Mouse (Mus musculus): ENCODE data around the gene Casp8ap2.

Gene Casp8ap2

GRCm38 (mm10) chr4:32668291-32668690 lies 53.0 kb downstream of the Casp8ap2 start:
- no peak for DNase-seq (ENCODE audit: low spot score in 2 of 2)

- no peak for DNase-seq (ENCODE audit: low spot score in 2 of 2)
Observed at GRCm38 (mm10) chr4:32669825-32670224, 54.6 kb downstream of the Casp8ap2 start.

GRCm38 (mm10) chr4:32674025-32674424 lies 58.8 kb downstream of the Casp8ap2 start:
- DNase-seq (ENCODE audit: low spot score in 2 of 2), result no peak

DNA sequence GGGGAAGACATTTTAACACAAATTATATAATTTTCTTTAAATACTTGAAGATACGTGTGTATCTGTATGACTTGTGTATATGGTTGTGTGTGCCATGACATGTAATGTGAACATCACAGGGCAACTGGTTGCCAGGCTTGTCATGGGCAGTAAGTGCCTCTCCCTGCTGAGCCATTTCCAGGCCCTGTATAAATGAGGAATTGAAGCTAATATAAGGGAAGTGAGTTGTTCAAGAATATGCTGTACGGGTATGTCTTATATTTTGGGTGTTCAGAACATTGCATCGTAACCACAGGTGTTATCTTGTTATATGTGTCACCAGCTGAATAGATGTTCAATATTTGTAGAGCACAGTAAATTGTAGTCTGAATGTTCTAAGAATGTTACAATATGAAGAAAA lies 62.2 kb downstream of the Casp8ap2 start:
- DNase-seq (ENCODE audit: low spot score in 2 of 2), result no peak

DNA sequence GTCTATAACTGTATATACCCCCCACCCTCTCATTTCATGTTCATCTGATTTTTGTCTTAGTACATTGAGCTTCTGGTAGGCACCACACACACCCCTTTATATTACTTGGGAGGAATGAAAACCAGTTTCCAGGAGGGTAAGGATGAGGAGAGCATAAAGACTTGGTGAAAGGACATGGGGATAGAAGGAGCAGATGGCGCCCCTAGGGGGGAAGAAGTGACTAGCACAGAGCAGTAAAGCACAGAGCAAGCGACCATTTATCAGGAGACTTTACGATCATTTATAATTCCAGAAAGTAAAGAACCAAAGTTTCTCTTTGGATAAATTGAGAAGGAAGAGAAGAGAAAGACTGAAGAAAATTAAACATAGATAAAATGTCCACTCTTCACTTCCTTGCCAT lies 65.6 kb downstream of the Casp8ap2 start:
- DNase-seq (ENCODE audit: low spot score in 2 of 2), result no peak

DNA sequence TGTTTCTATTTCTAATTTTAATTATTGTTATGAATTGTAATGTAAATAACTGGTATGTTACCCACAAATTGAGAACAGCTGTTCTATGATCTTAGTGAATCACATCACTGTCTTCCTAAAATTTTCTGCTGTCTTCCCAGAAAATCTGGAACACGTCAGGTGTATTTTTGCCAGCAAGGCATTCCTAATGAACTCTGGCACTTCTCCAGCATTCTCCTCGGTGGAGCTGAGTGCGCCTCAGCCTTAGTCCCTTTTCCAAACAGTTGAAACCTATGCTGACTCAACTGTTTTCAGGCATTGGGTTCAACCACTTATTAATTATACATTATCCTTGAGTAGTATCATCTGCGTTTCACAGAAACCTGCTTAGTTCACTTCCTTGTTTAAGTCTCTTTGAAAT lies 67.2 kb downstream of the Casp8ap2 start:
- DNase-seq (ENCODE audit: low spot score in 2 of 2), result no peak

DNA sequence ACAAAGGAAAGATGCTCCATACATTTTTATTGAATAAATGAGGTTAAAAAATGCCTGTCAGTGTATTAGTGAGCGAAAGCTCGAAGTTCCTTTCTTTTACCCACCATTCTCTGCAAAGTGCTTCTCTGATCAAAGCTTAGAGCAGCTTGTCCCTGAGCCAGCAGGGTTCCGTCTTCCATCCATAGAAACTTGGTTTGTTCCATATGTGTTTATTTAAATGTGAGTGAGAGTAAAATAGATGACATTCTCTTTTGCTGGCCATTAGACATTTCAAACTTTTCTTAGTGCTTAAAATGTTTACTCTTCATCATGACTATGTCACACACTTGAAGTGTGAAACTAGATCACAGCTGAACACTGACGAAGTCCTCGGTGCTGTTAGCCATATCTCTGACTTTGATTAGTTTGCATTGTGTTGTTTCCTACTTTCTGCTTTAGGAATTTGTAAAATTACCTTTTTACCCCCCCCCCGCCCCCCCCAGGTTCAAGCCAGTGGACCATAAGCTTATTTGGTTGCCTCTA lies 67.9 kb downstream of the Casp8ap2 start:
- DNase-seq (ENCODE audit: low spot score in 2 of 2), result no peak

All from frontal cortex, postnatal 36 days (tissue).